Mouse (Mus musculus) monocyte, adult 2 months (primary cell): ENCODE results near the gene Rbm26.
A peak's percentile ranks its signal among the peaks of the same experiment; 100 is the strongest.

Experiments
- DNase-seq, 2 experiments: peaks; one replicate each; pipeline ENCODE4 v3.0.0; 2022; ENCODE audit warnings: low spot score in 2 of 2, low read depth in 1 of 2

Rbm26 gene

GRCm38 (mm10) chr14:105177238-105177693, at the start of gene Rbm26:
Rbm26 (minus strand) TSS chr14:105177327.
- peak; percentile 75 to 91 for DNase-seq

- no peak for DNase-seq
These were observed 48.7 kb upstream of the Rbm26 start for GRCm38 (mm10) chr14:105225790-105226189.

GRCm38 (mm10) chr14:105222240-105222639, 45.1 kb upstream of the Rbm26 start:
- no peak for DNase-seq

GRCm38 (mm10) chr14:105219525-105220376, 42.6 kb upstream of the Rbm26 start:
- no peak for DNase-seq

GRCm38 (mm10) chr14:105198401-105198800, 21.3 kb upstream of the Rbm26 start:
- DNase-seq, result no peak

GRCm38 (mm10) chr14:105194682-105195081, 17.6 kb upstream of the Rbm26 start:
- DNase-seq, result no peak

- DNase-seq, result no peak
These were observed 7.7 kb upstream of the Rbm26 start for GRCm38 (mm10) chr14:105184866-105185265.

GRCm38 (mm10) chr14:105182786-105183185, 5.7 kb upstream of the Rbm26 start:
- no peak for DNase-seq

GRCm38 (mm10) chr14:105179733-105180132, 2.6 kb upstream of the Rbm26 start:
- DNase-seq, result no peak

- no peak for DNase-seq
These were observed 1.9 kb upstream of the Rbm26 start for GRCm38 (mm10) chr14:105178996-105179395.

- DNase-seq, result peak in 1 of 2 experiments; percentile 18
These were observed 552 bp downstream of the Rbm26 start for GRCm38 (mm10) chr14:105176381-105177168.

GRCm38 (mm10) chr14:105167181-105167580, 9.9 kb downstream of the Rbm26 start:
- no peak for DNase-seq

GRCm38 (mm10) chr14:105164793-105165192, 12.3 kb downstream of the Rbm26 start:
- no peak for DNase-seq

- DNase-seq, result no peak
These were observed 15.8 kb downstream of the Rbm26 start for GRCm38 (mm10) chr14:105161334-105161733.

- no peak for DNase-seq
These were observed 18.6 kb downstream of the Rbm26 start for GRCm38 (mm10) chr14:105158526-105158925.

- no peak for DNase-seq
These were observed 43.1 kb downstream of the Rbm26 start for GRCm38 (mm10) chr14:105134076-105134475.

GRCm38 (mm10) chr14:105127715-105128385, 49.3 kb downstream of the Rbm26 start:
- no peak for DNase-seq

- no peak for DNase-seq
These were observed 52.6 kb downstream of the Rbm26 start for GRCm38 (mm10) chr14:105124513-105124912.

- DNase-seq, result no peak
These were observed 61.7 kb downstream of the Rbm26 start for GRCm38 (mm10) chr14:105115402-105115801.

- no peak for DNase-seq
These were observed 70.9 kb downstream of the Rbm26 start for GRCm38 (mm10) chr14:105106252-105106651.

GRCm38 (mm10) chr14:105098861-105099260, 78.3 kb downstream of the Rbm26 start:
- no peak for DNase-seq
